Mouse (Mus musculus): Measurements from ENCODE around the gene Capn12. TPM values are rescaled to one million over a fixed set of nuclear protein-coding genes. Genes with fewer than 3 reads are reported as not detected.
"Not testable (repeated sequence)": the region's sequence is repeated elsewhere in the genome, so short reads cannot be mapped to it uniquely, and the experiment has no call there.

Capn12 gene
- polyA plus RNA-seq, 1 experiment from 2014 or later, result 0.57 TPM

GRCm38 (mm10) chr7:28883039-28883438, 1.8 kb downstream of the Capn12 start:
- 79% methylated on average over 11 of the region's 11 CpGs for WGBS
- Histone ChIP-seq H3K4me3 (replicated peaks) (no peak overlapping the region), H3K27me3 (peaks cover 19% of the 10 kb centered on the region), H3K4me2 (no peak overlapping the region), H3K27ac (no peak overlapping the region), H3K9ac (no peak overlapping the region), H3K9me3 (no peaks in the 10 kb centered on the region), H3K36me3 (replicated peaks) (no peaks in the 10 kb centered on the region), H3K4me1 (0 out of 2 replicates have a peak, but pooled peaks cover 6% of the 10 kb centered on the region)
- ATAC-seq (ENCODE audit: low FRiP score), result no peak

GRCm38 (mm10) chr7:28883704-28884103, 2.5 kb downstream of the Capn12 start:
- 93% methylated on average over 4 of the region's 4 CpGs for WGBS
- ATAC-seq (ENCODE audit: low FRiP score); H3K36me3 ChIP-seq (replicated peaks); H3K9me3 ChIP-seq; H3K27ac ChIP-seq; H3K9ac ChIP-seq; H3K4me2 ChIP-seq; H3K4me3 ChIP-seq (replicated peaks): not testable (repeated sequence)
- peaks cover 11% of the 10 kb centered on the region for H3K4me1 ChIP-seq
- peaks cover 26% of the 10 kb centered on the region for H3K27me3 ChIP-seq

GRCm38 (mm10) chr7:28886486-28886885, 5.3 kb downstream of the Capn12 start:
- Histone ChIP-seq H3K4me1 (peaks cover 11% of the 10 kb centered on the region), H3K36me3 (replicated peaks) (peaks cover 7% of the 10 kb centered on the region; the same call in 1 of the 2 replicates), H3K27ac (no peak overlapping the region), H3K4me2 (no peak overlapping the region), H3K27me3 (peaks cover 48% of the 10 kb centered on the region), H3K9me3 (no peaks in the 10 kb centered on the region), H3K4me3 (replicated peaks) (no peak overlapping the region), H3K9ac (no peak overlapping the region)
- WGBS, result 23% methylated on average over 14 of the region's 14 CpGs
- no peak for ATAC-seq (ENCODE audit: low FRiP score)

- H3K36me3 ChIP-seq (replicated peaks), result peaks cover 27% of the 10 kb centered on the region
- peak overlapping the region; percentile 55 for H3K4me2 ChIP-seq
- H3K9ac ChIP-seq, result 0 out of 2 replicates have a peak overlapping the region, but pooled peaks have one; percentile 36
- no peak overlapping the region for H3K27ac ChIP-seq
- H3K4me1 ChIP-seq, result peaks cover 10% of the 10 kb centered on the region
- WGBS, result 3% methylated on average over 27 of the region's 27 CpGs
- H3K9me3 ChIP-seq, result no peaks in the 10 kb centered on the region
- ATAC-seq (ENCODE audit: low FRiP score), result 0 out of 2 replicates have a peak, but pooled peaks have one; percentile 36
- H3K4me3 ChIP-seq (replicated peaks), result peak overlapping the region; percentile 34
- peaks cover 48% of the 10 kb centered on the region for H3K27me3 ChIP-seq
These were observed 7.5 kb downstream of the Capn12 start for GRCm38 (mm10) chr7:28888701-28889161.

GRCm38 (mm10) chr7:28892601-28893000, 11.4 kb downstream of the Capn12 start:
- ATAC-seq (ENCODE audit: low FRiP score), result no peak
- Histone ChIP-seq H3K4me2 (no peak overlapping the region), H3K36me3 (replicated peaks) (peaks cover 66% of the 10 kb centered on the region), H3K27me3 (peaks cover 33% of the 10 kb centered on the region), H3K27ac (no peak overlapping the region), H3K9ac (no peak overlapping the region), H3K9me3 (no peaks in the 10 kb centered on the region), H3K4me3 (replicated peaks) (no peak overlapping the region), H3K4me1 (peaks cover 9% of the 10 kb centered on the region)
- WGBS, result 94% methylated on average over 17 of the region's 17 CpGs

GRCm38 (mm10) chr7:28893643-28894265, 12.5 kb downstream of the Capn12 start:
- no peak overlapping the region for H3K27ac ChIP-seq
- peaks cover 77% of the 10 kb centered on the region for H3K36me3 ChIP-seq (replicated peaks)
- 0 out of 2 replicates have a peak, but pooled peaks have one; percentile 25 for ATAC-seq (ENCODE audit: low FRiP score)
- H3K27me3 ChIP-seq, result peaks cover 22% of the 10 kb centered on the region
- peaks cover 3% of the 10 kb centered on the region for H3K4me1 ChIP-seq
- H3K4me2 ChIP-seq, result no peak overlapping the region
- no peak overlapping the region for H3K9ac ChIP-seq
- no peak overlapping the region for H3K4me3 ChIP-seq (replicated peaks)
- no peaks in the 10 kb centered on the region for H3K9me3 ChIP-seq
- WGBS, result 60% methylated on average over 7 of the region's 7 CpGs

- 66% methylated on average over 5 of the region's 5 CpGs for WGBS
- Histone ChIP-seq H3K4me3 (replicated peaks) (no peak overlapping the region), H3K4me1 (no peaks in the 10 kb centered on the region), H3K9ac (no peak overlapping the region), H3K27me3 (peaks cover 10% of the 10 kb centered on the region), H3K36me3 (replicated peaks) (peaks cover 88% of the 10 kb centered on the region), H3K4me2 (no peak overlapping the region), H3K27ac (no peak overlapping the region), H3K9me3 (no peaks in the 10 kb centered on the region)
- ATAC-seq (ENCODE audit: low FRiP score), result no peak
These were observed 13.7 kb downstream of the Capn12 start for GRCm38 (mm10) chr7:28894942-28895341.

- Histone ChIP-seq H3K9ac (no peak overlapping the region), H3K4me3 (replicated peaks) (no peak overlapping the region), H3K27me3 (no peaks in the 10 kb centered on the region), H3K27ac (no peak overlapping the region), H3K4me1 (no peaks in the 10 kb centered on the region), H3K4me2 (no peak overlapping the region), H3K9me3 (no peaks in the 10 kb centered on the region), H3K36me3 (replicated peaks) (peaks cover 97% of the 10 kb centered on the region)
- ATAC-seq (ENCODE audit: low FRiP score), result no peak
- WGBS, result 97% methylated on average over 6 of the region's 6 CpGs
These were observed 16.4 kb downstream of the Capn12 start for GRCm38 (mm10) chr7:28897661-28898060.

- no peak overlapping the region for H3K9ac ChIP-seq
- H3K4me2 ChIP-seq, result no peak overlapping the region
- H3K4me1 ChIP-seq, result no peaks in the 10 kb centered on the region
- no peak overlapping the region for H3K27ac ChIP-seq
- no peak for ATAC-seq (ENCODE audit: low FRiP score)
- H3K36me3 ChIP-seq (replicated peaks), result peaks cover 99% of the 10 kb centered on the region
- H3K27me3 ChIP-seq, result no peaks in the 10 kb centered on the region
- no peak overlapping the region for H3K4me3 ChIP-seq (replicated peaks)
- H3K9me3 ChIP-seq, result no peaks in the 10 kb centered on the region
- 86% methylated on average over 4 of the region's 4 CpGs for WGBS
These were observed 18.8 kb downstream of the Capn12 start for GRCm38 (mm10) chr7:28899972-28900371.

GRCm38 (mm10) chr7:28901311-28902125, 20.3 kb downstream of the Capn12 start:
- Histone ChIP-seq H3K36me3 (replicated peaks) (peaks cover 99% of the 10 kb centered on the region), H3K4me2 (no peak overlapping the region), H3K4me1 (no peaks in the 10 kb centered on the region), H3K27me3 (no peaks in the 10 kb centered on the region), H3K4me3 (replicated peaks) (no peak overlapping the region), H3K9me3 (no peaks in the 10 kb centered on the region), H3K9ac (no peak overlapping the region), H3K27ac (0 out of 2 replicates have a peak overlapping the region, but pooled peaks have one; percentile 19)
- 95% methylated on average over 13 of the region's 13 CpGs for WGBS
- no peak for ATAC-seq (ENCODE audit: low FRiP score)

- no peak overlapping the region for H3K9ac ChIP-seq
- H3K4me3 ChIP-seq (replicated peaks), result no peak overlapping the region
- H3K27me3 ChIP-seq, result no peaks in the 10 kb centered on the region
- ATAC-seq (ENCODE audit: low FRiP score), result no peak
- no peaks in the 10 kb centered on the region for H3K9me3 ChIP-seq
- 94% methylated on average over 6 of the region's 6 CpGs for WGBS
- no peaks in the 10 kb centered on the region for H3K4me1 ChIP-seq
- H3K4me2 ChIP-seq, result no peak overlapping the region
- H3K27ac ChIP-seq, result no peak overlapping the region
- peaks cover 99% of the 10 kb centered on the region for H3K36me3 ChIP-seq (replicated peaks)
These were observed 21.0 kb downstream of the Capn12 start for GRCm38 (mm10) chr7:28902180-28902579.

GRCm38 (mm10) chr7:28902809-28903208, 21.6 kb downstream of the Capn12 start:
- no peak overlapping the region for H3K4me3 ChIP-seq (replicated peaks)
- no peaks in the 10 kb centered on the region for H3K27me3 ChIP-seq
- peaks cover 99% of the 10 kb centered on the region for H3K36me3 ChIP-seq (replicated peaks)
- ATAC-seq (ENCODE audit: low FRiP score), result no peak
- no peak overlapping the region for H3K9ac ChIP-seq
- no peaks in the 10 kb centered on the region for H3K9me3 ChIP-seq
- 92% methylated on average over 3 of the region's 3 CpGs for WGBS
- H3K4me1 ChIP-seq, result no peaks in the 10 kb centered on the region
- no peak overlapping the region for H3K27ac ChIP-seq
- H3K4me2 ChIP-seq, result no peak overlapping the region
